Mouse (Mus musculus) hindbrain, embryonic 11.5 days (tissue): ENCODE results near the gene Hoxc5. TPM values are rescaled to one million over a fixed set of nuclear protein-coding genes. Genes with fewer than 3 reads are reported as not detected.
A peak's percentile ranks its signal among the peaks of the same experiment; 100 is the strongest.

Source experiments
- microRNA counts: library from miRNA; unstranded; fragments of <30 nt; microRNA quantifications from one replicate; lab custom pipeline; 2015
- polyA plus RNA-seq: library from polyadenylated mRNA; unstranded; fragments of >200 nt; fragmentation: Nextera tagmentation; extraction: Ambion mirVana; gene quantifications from 2 replicates; pipeline ENCODE4 v1.2.1, GENCODE M21; 2014

Gene Hoxc5
- polyA plus RNA-seq, 1 experiment from 2014 or later, result 21.0 TPM

MicroRNAs within 50 kb of the gene (microRNA counts, 519-probe panel; counts per million panel counts)
- microRNA mmu-miR-615-3p (lab: Ali Mortazavi, UCI) (1,555 counts per million, percentile 2 among the panel's probes with 10 or more counts), microRNA mmu-miR-615-5p (lab: Ali Mortazavi, UCI) (not detected)

Other genes starting within 250 kb of the Hoxc5 start
- 26.2 and 30.1 TPM in 2 replicates for gene Calcoco1, start 245.3 kb upstream of the Hoxc5 start, polyA plus RNA-seq
- gene Hoxc13, start 46.3 kb upstream of the Hoxc5 start, polyA plus RNA-seq, result 0.11 and 0.48 TPM in 2 replicates
- gene Hoxc12, start 30.7 kb upstream of the Hoxc5 start, polyA plus RNA-seq, result not detected in 2 replicates
- not detected in 2 replicates for gene Hoxc11, start 13.0 kb upstream of the Hoxc5 start, polyA plus RNA-seq
- not detected in 2 replicates for gene Hoxc10, start 647 bp upstream of the Hoxc5 start, polyA plus RNA-seq
- gene Hoxc9, start 9.0 kb downstream of the Hoxc5 start, polyA plus RNA-seq, result not detected in 2 replicates
- gene Hoxc8, start 23.2 kb downstream of the Hoxc5 start, polyA plus RNA-seq, result not detected in 2 replicates
- 0.45 and 5.4 TPM in 2 replicates for gene Hoxc6, start 30.8 kb downstream of the Hoxc5 start, polyA plus RNA-seq
- 37.3 and 37.8 TPM in 2 replicates for gene Hoxc4, start 51.5 kb downstream of the Hoxc5 start, polyA plus RNA-seq
- 23.9 and 35.8 TPM in 2 replicates for gene Smug1, start 199.6 kb downstream of the Hoxc5 start, polyA plus RNA-seq